Mouse (Mus musculus) hindbrain, embryonic 14.5 days (tissue): ENCODE measurements at regions not wholly inside any gene's neighbourhood (a gene's known extent, or its start where the extent isn't known, plus 50 kb on each side); places are given as distances from the start of the nearest gene placed in this dataset.
A peak's percentile ranks its signal among the peaks of the same experiment; 100 is the strongest.
"Not testable (repeated sequence)": the region's sequence is repeated elsewhere in the genome, so short reads cannot be mapped to it uniquely, and the experiment has no call there.

Experiments used
- ATAC-seq: fragments of 200-750 bp; cut with Nextera tagmentation; 2 replicates; pipeline ENCODE4 v1.8.0; 2017; ENCODE audit warnings: moderate number of reproducible peaks, mild to moderate bottlenecking, moderate TSS enrichment, moderate library complexity; ENCODE audit not compliant: low FRiP score
- DNase-seq: peaks from one replicate; pipeline ENCODE4 v3.0.0-alpha.2; 2015; ENCODE audit warnings: low spot score
- H3K27ac ChIP-seq: fragments of 300-500 bp; sonication (generic); 2 replicates; pipeline ENCODE4 v1.5.1; 2014; ENCODE audit warnings: mild to moderate bottlenecking, moderate library complexity
- H3K27me3 ChIP-seq: fragments of 300-500 bp; sonication (generic); 2 replicates; pipeline ENCODE4 v1.6.1; 2014; ENCODE audit warnings: mild to moderate bottlenecking, low read length, mixed read lengths; ENCODE audit not compliant: control insufficient read depth, insufficient read depth
- H3K36me3 ChIP-seq: fragments of 300-500 bp; sonication (generic); replicated peaks from 2 replicates; pipeline ENCODE4 v1.6.1; 2014; ENCODE audit not compliant: control insufficient read depth, insufficient read depth
- H3K4me1 ChIP-seq: fragments of 300-500 bp; sonication (generic); replicated peaks from 2 replicates; pipeline ENCODE4 v1.6.1; 2014; ENCODE audit warnings: antibody characterized with exemption, low read length, mixed read lengths; ENCODE audit not compliant: control insufficient read depth, insufficient read depth
- H3K4me2 ChIP-seq: fragments of 300-500 bp; sonication (generic); replicated peaks from 2 replicates; pipeline ENCODE4 v1.6.1; 2014; ENCODE audit warnings: mild to moderate bottlenecking, moderate library complexity
- H3K4me3 ChIP-seq: fragments of 300-500 bp; sonication (generic); replicated peaks from 2 replicates; pipeline ENCODE4 v1.5.1; 2014; ENCODE audit warnings: mild to moderate bottlenecking, low read length
- H3K9ac ChIP-seq: fragments of 300-500 bp; sonication (generic); 2 replicates; pipeline ENCODE4 v1.6.1; 2014
- H3K9me3 ChIP-seq: fragments of 300-500 bp; sonication (generic); 2 replicates; pipeline ENCODE4 v1.6.1; 2016; ENCODE audit warnings: low read length; ENCODE audit not compliant: control insufficient read depth
- WGBS: fragments of 180-500 bp; shearing (Covaris S2); extraction: QIAGEN DNeasy Blood & Tissue Kit; methylation state at CpG from one replicate; pipeline ENCODE4 v1.1.7; 2014; 5-methylcytosine and 5-hydroxymethylcytosine counted together

DNA sequence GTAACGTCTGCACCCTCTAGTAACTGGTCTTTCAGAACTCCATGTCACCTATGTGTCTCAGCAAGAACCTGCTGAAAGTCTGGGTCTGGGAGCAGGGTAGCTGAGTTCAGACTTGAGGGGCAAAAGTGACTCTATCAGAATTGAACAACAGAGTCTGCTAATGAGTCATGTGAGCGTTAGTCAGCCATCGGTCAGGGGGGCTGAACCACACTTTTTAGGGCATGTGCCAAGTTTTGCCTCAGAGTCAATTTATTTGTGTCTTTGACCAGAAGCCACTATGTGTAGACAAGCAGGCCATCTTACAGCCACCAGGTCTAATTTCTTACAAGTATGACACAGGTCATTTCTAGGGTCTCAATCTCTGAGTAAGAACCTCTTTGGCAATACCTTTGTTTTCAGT, 115.9 kb upstream of the Gm11146 start:
- WGBS: 83% methylated on average over 3 of the region's 3 CpGs
- H3K9ac ChIP-seq, DNase-seq, H3K4me1 ChIP-seq, ATAC-seq, H3K4me2 ChIP-seq, H3K27me3 ChIP-seq, H3K36me3 ChIP-seq, H3K27ac ChIP-seq, H3K4me3 ChIP-seq, H3K9me3 ChIP-seq: not testable (repeated sequence)

DNA sequence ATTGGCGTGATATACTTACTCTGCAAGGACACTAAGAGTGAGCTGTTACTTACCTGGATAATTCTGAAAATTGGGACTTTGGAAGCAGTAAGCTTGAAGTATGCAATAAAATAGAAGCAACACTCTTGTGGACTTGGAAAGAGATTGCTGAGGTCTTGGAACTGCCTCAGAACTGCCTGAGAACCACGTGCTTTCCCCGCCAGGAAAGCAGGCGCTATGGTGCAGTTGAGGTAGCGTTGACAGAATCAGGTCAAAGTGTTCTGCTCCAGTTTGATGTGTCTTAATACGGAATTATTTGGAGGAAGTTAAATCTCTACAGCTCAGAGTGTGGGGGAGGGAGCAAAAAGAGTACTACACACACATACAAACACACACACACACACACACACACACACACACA, 102.8 kb upstream of the Gm11146 start:
- Histone ChIP-seq H3K9me3 (no peaks in the 10 kb centered on the region), H3K4me2 (no peak overlapping the region), H3K27ac (no peak overlapping the region), H3K4me3 (no peak overlapping the region), H3K4me1 (no peaks in the 10 kb centered on the region), H3K27me3 (no peaks in the 10 kb centered on the region), H3K36me3 (no peaks in the 10 kb centered on the region), H3K9ac (no peak overlapping the region)
- ATAC-seq: no peak
- DNase-seq: no peak
- 91% methylated on average over 6 of the region's 6 CpGs for WGBS

DNA sequence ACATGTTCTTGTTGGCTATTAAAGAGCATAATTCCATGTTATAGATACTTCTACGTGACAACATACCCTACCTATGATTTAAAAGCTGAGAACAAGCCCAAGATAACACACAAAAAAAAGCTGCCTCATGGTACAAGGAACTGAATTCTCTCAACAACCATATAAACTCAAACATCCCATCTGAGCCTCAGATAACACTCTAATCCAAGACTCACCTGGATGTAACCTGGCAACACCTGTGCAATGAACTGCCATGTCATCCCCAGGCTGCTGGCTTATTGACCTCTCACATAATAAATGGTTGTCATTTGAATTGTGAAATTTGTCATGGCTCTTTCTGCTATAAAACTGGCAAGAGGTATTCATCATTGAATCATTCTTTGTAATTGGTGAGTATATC, 93.5 kb upstream of the Gm11146 start:
- 88% methylated on average over 1 of the region's 1 CpGs for WGBS
- no peak overlapping the region for H3K9ac ChIP-seq
- ATAC-seq (no peak), DNase-seq (no peak)
- no peaks in the 10 kb centered on the region for H3K27me3 ChIP-seq
- H3K4me1 ChIP-seq: no peaks in the 10 kb centered on the region
- no peaks in the 10 kb centered on the region for H3K36me3 ChIP-seq
- H3K4me2 ChIP-seq: no peak overlapping the region
- H3K9me3 ChIP-seq: no peaks in the 10 kb centered on the region
- no peak overlapping the region for H3K4me3 ChIP-seq
- no peak overlapping the region for H3K27ac ChIP-seq

DNA sequence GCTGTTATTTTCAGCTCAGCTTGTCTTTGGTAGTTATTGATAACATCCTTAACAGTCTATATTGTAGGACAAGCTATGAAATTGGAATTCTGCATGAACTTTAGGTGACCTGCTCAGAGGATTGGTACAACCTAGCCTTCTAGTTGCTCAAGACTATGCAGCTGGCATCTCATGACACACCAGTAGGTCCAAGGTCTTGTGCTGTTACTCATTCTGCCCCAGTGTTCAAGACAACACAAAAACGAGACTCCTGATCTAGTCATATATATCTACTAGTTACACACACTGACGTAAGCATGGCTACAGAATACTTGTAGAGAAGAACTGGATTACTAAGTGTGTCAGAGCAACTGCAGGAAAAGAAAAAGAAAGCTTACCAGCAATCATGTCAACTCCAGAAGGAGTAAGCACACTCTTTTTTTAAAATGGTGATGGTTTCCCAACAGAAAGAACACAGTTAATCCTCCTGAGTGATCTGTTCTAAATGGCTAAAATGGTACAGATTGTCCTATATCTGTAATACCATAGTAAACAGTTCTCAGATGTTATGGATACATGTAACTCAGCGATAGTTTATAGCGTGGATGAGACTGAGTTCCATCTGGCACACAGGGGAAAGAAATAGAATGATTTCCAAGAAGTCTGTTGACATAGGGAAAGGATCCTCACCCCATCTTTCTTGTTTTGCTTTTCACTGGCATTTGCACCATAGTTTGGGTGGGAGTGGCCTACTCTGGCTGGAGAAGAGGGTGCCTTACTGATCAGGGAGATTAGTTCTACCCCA, 85.4 kb upstream of the Gm11146 start:
- Histone ChIP-seq H3K27me3 (no peaks in the 10 kb centered on the region), H3K4me3 (no peak overlapping the region), H3K4me1 (peaks cover 19% of the 10 kb centered on the region), H3K9me3 (no peaks in the 10 kb centered on the region), H3K27ac (peak overlapping the region; percentile 71), H3K4me2 (no peak overlapping the region), H3K36me3 (no peaks in the 10 kb centered on the region), H3K9ac (no peak overlapping the region)
- WGBS: 90% methylated on average over 4 of the region's 4 CpGs
- ATAC-seq: no peak
- no peak for DNase-seq

DNA sequence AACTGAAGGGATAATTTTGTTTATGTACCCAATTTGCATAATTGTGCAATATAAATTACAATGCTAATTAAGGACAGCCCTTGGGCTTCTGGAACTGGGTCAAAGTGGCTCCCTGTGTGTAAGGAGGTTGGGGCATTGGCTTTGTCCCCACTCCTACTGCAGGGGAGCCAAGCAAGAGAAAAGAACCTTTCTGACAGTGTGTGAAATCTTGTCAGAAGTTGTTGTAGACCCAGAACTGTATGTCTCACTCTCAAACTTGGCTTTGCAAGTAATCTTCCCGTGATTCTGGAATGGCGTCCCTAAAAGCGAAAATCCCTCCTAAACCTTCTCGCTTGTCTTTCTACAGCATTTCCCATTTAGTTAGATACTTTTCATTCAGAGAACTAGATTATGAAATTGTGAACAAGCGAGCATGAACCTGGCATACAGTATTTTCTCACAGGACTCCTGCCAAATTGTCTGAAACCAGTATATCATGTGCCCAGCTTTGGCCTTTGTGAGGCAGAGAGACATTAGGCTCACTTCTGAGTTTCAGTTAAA, 83.8 kb upstream of the Gm11146 start:
- ATAC-seq: peak; percentile 90
- H3K4me3 ChIP-seq: no peak overlapping the region
- H3K4me1 ChIP-seq: peaks cover 19% of the 10 kb centered on the region
- no peaks in the 10 kb centered on the region for H3K36me3 ChIP-seq
- H3K27ac ChIP-seq: peak overlapping the region; percentile 71
- WGBS: 67% methylated on average over 5 of the region's 5 CpGs
- 0 out of 2 replicates have a peak overlapping the region, but pooled peaks have one; percentile 1 for H3K4me2 ChIP-seq
- peak; percentile 64 for DNase-seq
- no peaks in the 10 kb centered on the region for H3K9me3 ChIP-seq
- no peaks in the 10 kb centered on the region for H3K27me3 ChIP-seq
- H3K9ac ChIP-seq: no peak overlapping the region

DNA sequence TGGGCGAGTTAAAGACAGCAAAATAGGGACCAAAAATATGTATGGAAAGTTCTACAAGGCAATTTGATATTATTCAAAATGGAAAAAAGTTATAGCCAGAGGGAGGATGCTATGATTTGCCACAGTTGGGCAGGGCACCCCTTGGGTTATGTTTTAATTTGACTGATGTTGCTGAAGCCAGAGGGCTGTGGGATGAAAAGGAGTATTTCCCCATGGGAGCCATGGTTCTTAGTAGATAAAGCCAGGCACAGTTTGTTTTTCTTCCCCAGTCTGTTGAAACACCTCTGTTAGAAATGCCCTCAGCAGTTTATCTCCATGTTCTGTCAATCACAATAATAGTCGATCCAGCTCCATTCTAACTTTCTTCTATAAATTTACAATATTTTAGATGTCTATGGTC, 82.6 kb upstream of the Gm11146 start:
- no peak for DNase-seq

DNA sequence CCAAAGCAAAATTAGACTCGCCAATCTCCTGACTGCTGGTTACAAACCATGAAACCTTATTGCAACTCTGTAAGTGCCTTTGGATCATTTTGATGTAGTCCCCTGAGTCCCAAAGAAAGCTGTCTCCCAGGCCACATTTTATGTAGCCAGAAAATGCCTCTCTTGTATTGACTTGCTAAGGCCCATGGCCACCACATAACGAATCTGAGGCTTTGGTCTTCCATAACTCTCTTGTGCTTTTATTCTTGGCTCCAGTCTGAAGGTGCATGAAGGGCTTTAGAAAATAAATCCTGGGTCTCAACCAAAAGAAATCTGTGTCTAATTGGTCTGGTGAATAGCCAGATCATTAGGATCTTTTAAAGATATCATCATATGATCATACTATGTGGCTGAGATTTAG, 77.3 kb upstream of the Gm11146 start:
- DNase-seq (no peak), ATAC-seq (no peak)
- no peak overlapping the region for H3K9ac ChIP-seq
- H3K9me3 ChIP-seq: no peaks in the 10 kb centered on the region
- peak overlapping the region; percentile 62; the same call in 1 of the 2 replicates for H3K27ac ChIP-seq
- no peak overlapping the region for H3K4me2 ChIP-seq
- H3K4me3 ChIP-seq: no peak overlapping the region
- H3K36me3 ChIP-seq: no peaks in the 10 kb centered on the region
- peaks cover 12% of the 10 kb centered on the region for H3K4me1 ChIP-seq
- H3K27me3 ChIP-seq: no peaks in the 10 kb centered on the region
- WGBS: 57% methylated on average over 2 of the region's 2 CpGs

More for the DNA sequence above, 82.6 kb upstream of the Gm11146 start:
- peak overlapping the region; percentile 71 for H3K27ac ChIP-seq
- H3K4me1 ChIP-seq: peaks cover 19% of the 10 kb centered on the region
- H3K9ac ChIP-seq: no peak overlapping the region
- no peak for ATAC-seq
- H3K36me3 ChIP-seq: no peaks in the 10 kb centered on the region
- no peaks in the 10 kb centered on the region for H3K9me3 ChIP-seq
- H3K27me3 ChIP-seq: no peaks in the 10 kb centered on the region
- no peak overlapping the region for H3K4me2 ChIP-seq
- 65% methylated on average over 2 of the region's 2 CpGs for WGBS
- H3K4me3 ChIP-seq: no peak overlapping the region

DNA sequence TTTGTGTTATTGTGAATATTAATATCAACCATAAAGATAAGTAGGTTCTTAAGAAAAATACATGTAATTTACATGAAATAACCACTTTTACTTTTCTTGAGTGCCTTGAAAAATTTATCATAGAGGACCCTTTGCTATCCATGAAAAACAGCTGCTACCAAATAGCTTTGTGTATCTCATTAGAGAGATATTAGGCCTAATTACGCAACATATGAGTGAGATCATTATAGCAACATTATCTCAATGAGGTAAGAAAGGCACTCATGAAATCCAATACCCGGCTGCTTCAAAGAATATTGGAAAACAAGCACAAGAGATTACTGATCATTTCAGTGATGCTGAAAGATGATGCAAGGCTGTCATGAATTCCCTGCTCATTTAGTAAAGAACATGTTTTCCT, 74.9 kb upstream of the Gm11146 start:
- Histone ChIP-seq H3K36me3 (no peaks in the 10 kb centered on the region), H3K4me1 (peaks cover 12% of the 10 kb centered on the region), H3K27me3 (no peaks in the 10 kb centered on the region), H3K4me3 (no peak overlapping the region), H3K9ac (no peak overlapping the region), H3K4me2 (no peak overlapping the region), H3K27ac (peak overlapping the region; percentile 55), H3K9me3 (no peaks in the 10 kb centered on the region)
- peak; percentile 55; the same call in 1 of the 2 replicates for ATAC-seq
- WGBS: 52% methylated on average over 2 of the region's 2 CpGs
- DNase-seq: no peak

DNA sequence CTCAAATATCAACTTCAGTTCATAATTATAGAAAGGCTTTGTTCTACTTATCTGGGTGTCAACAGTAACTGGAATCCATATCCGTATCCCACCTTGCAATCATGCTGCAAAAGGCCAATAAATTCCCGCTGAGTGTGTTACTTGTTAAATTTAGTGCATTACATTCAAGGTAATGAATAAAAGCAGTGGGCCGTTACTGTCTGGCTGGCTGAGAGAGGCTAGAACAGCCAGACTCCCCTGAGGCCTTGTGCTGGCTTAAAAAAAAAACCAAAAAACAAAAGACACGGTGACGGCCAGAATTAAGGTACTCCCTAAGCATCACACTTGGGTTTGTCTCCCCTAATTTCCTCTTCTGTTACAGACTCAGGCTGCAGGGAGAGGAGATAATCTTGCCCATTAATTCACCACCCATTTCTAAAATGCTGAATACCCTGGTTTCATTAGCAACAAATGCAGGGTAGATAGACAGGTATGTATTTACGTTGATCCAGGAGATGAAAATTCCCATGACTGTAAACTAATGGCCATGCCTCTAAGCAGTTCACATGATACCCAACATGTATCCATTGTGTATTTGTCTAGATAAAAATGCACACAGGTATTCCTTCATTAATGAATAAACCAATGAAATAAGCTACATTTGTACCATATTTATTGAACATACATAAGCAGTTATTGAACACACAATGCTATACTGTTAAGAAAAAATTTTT, 74.1 kb upstream of the Gm11146 start:
- no peaks in the 10 kb centered on the region for H3K9me3 ChIP-seq
- peaks cover 2% of the 10 kb centered on the region; the same call in 1 of the 2 replicates for H3K36me3 ChIP-seq
- no peak for DNase-seq
- H3K9ac ChIP-seq: 0 out of 2 replicates have a peak overlapping the region, but pooled peaks have one; percentile 18
- peak; percentile 77 for ATAC-seq
- peaks cover 12% of the 10 kb centered on the region for H3K4me1 ChIP-seq
- no peaks in the 10 kb centered on the region for H3K27me3 ChIP-seq
- 27% methylated on average over 6 of the region's 6 CpGs for WGBS
- no peak overlapping the region for H3K4me3 ChIP-seq
- no peak overlapping the region for H3K4me2 ChIP-seq
- peak overlapping the region; percentile 71 for H3K27ac ChIP-seq
